Mouse (Mus musculus) midbrain, embryonic 10.5 days (tissue): ENCODE measurements around the gene Med24. TPM values are rescaled to one million over a fixed set of nuclear protein-coding genes. Genes with fewer than 3 reads are reported as not detected.

Experiments used
- DNase-seq: peaks from one replicate; pipeline ENCODE4 v3.0.0-alpha.2; 2017; ENCODE audit warnings: low spot score
- H3K27ac ChIP-seq: fragments of 300-500 bp; sonication (generic); replicated peaks from 2 replicates; pipeline ENCODE4 v1.5.1; 2016; ENCODE audit warnings: mild to moderate bottlenecking
- H3K27me3 ChIP-seq: fragments of 300-500 bp; sonication (generic); 2 replicates; pipeline ENCODE4 v1.6.1; 2016; ENCODE audit warnings: low read depth, mild to moderate bottlenecking; ENCODE audit not compliant: poor library complexity, severe bottlenecking
- H3K36me3 ChIP-seq: fragments of 300-500 bp; sonication (generic); 2 replicates; pipeline ENCODE4 v1.6.1; 2016; ENCODE audit warnings: mild to moderate bottlenecking, moderate library complexity
- H3K4me1 ChIP-seq: fragments of 300-500 bp; sonication (generic); 2 replicates; pipeline ENCODE4 v1.6.1; 2016
- H3K4me3 ChIP-seq: fragments of 300-500 bp; sonication (generic); 2 replicates; pipeline ENCODE4 v1.5.1; 2016; ENCODE audit warnings: mild to moderate bottlenecking, moderate library complexity
- H3K9me3 ChIP-seq: fragments of 300-500 bp; sonication (generic); replicated peaks from 2 replicates; pipeline ENCODE4 v1.6.1; 2016; ENCODE audit warnings: mild to moderate bottlenecking
- WGBS: fragments of 180-500 bp; shearing (Covaris S2); methylation state at CpG from one replicate; pipeline ENCODE4 v1.1.7; 2016; 5-methylcytosine and 5-hydroxymethylcytosine counted together
- polyA plus RNA-seq: library from polyadenylated mRNA; unstranded; fragments of >200 nt; fragmentation: Nextera tagmentation; extraction: Ambion mirVana; gene quantifications from 2 replicates; pipeline ENCODE4 v1.2.1, GENCODE M21; 2016

Med24 gene
- polyA plus RNA-seq, 1 experiment from 2014 or later = 74.1 TPM

DNA sequence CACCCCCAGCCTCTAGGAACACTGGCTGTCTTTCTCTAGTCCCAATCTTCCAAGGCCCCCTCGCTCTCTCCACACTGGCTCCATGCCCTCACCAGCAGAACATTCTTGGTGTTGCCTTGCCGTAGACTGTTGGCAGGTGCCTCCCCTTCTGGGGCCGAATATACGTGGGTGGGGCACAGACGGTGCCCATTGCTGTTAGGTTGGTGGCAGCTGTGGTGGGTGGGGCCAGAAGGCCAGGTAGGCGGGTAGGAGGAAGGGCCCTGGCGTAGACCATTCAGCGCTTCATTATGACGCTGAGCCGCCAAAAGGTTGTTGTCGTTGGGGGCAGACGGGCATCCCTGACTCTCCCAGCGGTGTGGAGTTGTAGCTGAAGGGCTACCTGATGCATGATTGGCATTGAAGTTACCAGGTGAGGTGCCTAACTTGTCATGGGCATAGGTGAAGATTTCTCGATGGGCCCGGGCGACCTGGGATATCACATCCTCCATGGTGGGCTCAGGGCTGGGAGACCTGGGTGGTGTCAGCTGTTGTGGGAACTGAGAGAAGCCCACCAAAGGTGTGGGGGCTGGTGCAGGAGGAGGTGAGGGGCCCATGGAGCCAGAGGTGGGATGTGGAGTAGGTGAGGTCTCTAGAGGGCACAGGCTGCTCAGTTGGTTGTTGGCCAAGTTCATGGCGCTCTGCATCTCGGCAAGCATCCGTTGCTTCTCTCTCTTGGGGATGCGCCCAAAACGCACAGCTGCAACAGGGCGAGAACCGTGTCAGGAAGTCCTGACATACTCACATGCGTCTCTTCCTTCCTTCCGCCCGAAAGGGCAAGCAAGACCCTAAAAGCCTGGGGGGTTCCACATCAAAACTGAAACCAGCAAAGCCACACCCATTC is 41.1 kb upstream of the Med24 start:
- Histone ChIP-seq H3K4me3 (no peak overlapping the region), H3K4me1 (peaks cover 76% of the 10 kb centered on the region), H3K9me3 (no peaks in the 10 kb centered on the region), H3K27ac (no peak overlapping the region), H3K27me3 (peaks cover 8% of the 10 kb centered on the region; the same call in 1 of the 2 replicates), H3K36me3 (peaks cover 26% of the 10 kb centered on the region)
- 94% methylated on average over 26 of the region's 26 CpGs for WGBS
- no peak for DNase-seq

DNA sequence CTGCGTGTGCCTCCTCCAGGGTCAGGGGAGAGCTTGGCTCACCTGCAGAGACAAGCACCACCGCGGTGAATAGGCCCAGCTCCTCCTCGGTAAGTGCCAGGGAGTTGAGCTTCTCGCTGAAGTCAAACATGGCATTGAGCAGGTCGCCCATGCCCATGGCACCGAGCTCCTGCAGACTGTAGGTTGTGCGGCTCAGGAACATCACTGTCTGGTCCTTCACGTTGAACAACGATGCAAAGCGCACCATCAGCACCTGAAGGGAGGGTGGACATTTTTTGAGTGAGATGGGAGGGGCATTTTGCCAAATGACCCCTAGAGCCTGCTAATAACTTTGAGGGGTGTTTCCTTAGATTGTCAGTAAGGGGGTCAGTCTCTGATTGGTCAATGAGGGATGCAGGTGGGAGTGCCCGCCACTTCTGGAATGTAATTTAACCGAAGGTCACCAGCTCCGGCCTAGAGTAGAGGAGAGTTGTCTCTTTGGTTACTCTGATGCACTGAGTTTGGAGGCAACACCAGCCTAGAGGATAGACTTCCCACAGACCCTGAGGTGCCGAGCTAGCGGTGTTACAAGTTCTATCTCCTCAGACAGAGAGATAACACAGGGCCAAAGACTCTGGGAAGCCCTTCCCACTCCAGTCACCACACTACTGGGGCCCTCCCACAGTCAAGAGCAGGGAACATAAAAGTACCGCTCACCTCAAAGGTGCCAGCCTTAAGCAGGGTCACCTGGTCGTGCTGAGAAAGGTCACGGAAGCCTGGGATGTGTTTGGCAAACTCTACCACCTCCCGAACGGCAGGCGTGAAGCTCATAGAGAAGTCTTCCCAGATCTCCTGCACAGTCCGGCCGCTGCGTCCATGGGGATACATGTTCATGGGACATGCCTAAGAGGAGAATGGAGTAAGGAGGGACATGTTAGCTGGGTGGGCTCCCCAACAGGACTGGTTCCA is 40.0 kb upstream of the Med24 start:
- H3K9me3 ChIP-seq = no peaks in the 10 kb centered on the region
- DNase-seq = no peak
- peak overlapping the region; percentile 50; the same call in 1 of the 2 replicates for H3K4me3 ChIP-seq
- peaks cover 35% of the 10 kb centered on the region for H3K36me3 ChIP-seq
- H3K27ac ChIP-seq = 0 out of 2 replicates have a peak overlapping the region, but pooled peaks have one; percentile 84
- WGBS = 91% methylated on average over 25 of the region's 25 CpGs
- peaks cover under 1% of the 10 kb centered on the region; the same call in 1 of the 2 replicates for H3K27me3 ChIP-seq
- peaks cover 67% of the 10 kb centered on the region for H3K4me1 ChIP-seq

DNA sequence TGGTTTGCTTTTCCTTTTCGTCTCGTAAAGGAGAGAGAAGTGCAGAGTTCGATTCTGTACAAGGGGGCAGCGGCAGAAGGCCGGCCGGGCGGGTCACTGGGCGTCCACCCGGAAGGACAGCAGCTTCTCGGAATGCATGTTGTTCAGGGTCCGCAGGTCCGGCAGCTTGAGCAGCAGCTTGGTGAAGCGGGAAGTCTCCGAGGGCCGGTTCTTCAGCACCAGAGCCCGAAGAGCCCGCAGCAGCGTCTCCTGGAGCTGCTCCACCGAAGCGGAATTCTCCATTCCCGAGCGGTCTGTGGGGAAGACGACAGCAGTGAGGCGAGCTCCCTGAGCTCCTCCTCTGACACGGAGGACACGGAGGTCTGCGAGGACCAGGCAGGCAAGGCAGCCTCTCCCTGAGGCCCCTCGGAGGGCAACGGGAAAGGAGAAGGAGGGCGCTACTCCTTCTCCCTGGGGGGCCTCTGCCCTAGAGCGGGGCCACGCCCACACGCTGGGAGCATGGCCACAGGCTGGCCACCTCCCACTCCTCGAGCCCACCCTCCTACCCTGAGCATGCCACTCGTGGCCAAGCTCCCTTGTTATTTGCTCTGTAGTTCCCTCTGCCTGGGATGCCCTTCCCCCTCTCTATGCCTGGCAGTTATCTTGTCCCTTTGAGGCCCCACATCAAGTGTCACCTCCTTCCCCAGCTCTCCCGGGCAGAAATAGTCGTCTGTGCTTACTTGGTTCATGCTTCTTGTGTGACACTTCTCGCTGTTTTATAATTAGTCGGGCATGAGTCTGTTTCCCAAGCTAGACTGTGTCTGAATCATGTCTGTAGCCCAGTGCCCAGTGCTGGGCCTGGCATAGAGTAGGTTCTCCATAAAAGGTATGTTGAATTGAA is 39.1 kb upstream of the Med24 start:
- H3K27ac ChIP-seq = peak overlapping the region; percentile 84
- H3K4me3 ChIP-seq = peak overlapping the region; percentile 50
- H3K4me1 ChIP-seq = peaks cover 60% of the 10 kb centered on the region
- no peaks in the 10 kb centered on the region for H3K9me3 ChIP-seq
- H3K36me3 ChIP-seq = peaks cover 44% of the 10 kb centered on the region
- no peaks in the 10 kb centered on the region for H3K27me3 ChIP-seq
- 27% methylated on average over 39 of the region's 39 CpGs for WGBS
- no peak for DNase-seq

DNA sequence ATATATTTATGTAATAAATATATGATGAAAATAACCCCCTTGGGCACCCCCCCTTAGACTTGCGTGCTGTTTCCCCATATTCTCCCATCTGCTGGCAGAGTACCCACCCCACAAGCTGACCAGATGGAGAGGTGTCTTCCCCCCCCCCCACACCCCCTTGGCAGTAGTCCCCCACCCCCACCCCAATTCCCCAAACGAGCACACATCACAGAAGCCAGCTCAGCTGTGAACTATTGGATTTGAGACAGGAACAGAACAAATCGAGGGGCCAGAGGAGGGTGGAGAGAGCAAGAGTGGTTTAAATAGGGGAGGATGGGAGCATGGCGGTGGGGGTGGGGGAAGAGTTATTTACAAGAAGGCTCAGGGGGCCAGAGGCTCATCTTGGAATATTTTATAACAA is 38.5 kb upstream of the Med24 start:
- Histone ChIP-seq H3K27ac (peak overlapping the region; percentile 84), H3K36me3 (peaks cover 50% of the 10 kb centered on the region), H3K4me3 (peak overlapping the region; percentile 50), H3K4me1 (peaks cover 55% of the 10 kb centered on the region), H3K27me3 (no peaks in the 10 kb centered on the region), H3K9me3 (no peaks in the 10 kb centered on the region)
- WGBS = 32% methylated on average over 4 of the region's 4 CpGs
- DNase-seq = no peak

DNA sequence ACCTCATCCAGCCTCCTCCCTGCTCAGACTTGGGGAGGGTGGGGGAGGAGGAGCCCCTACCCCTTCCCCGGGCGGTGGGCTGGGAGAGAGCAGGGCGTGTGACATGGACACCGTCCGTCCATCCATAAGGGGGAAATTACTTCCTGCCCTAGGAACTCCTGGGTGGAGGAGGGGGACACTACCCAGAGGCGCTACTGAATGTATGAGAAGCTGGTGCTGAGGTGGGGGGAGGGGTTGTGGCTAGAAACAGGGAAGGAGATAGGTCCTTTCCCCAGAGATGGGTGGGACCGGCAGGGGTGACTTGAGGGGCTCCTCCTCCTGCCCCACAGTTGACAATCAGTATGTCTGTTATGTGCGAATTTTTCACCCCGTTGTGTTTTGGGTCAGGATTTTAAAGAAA is 38.0 kb upstream of the Med24 start:
- Histone ChIP-seq H3K4me3 (peak overlapping the region; percentile 50; the same call in 1 of the 2 replicates), H3K9me3 (no peaks in the 10 kb centered on the region), H3K4me1 (peaks cover 53% of the 10 kb centered on the region), H3K27me3 (no peaks in the 10 kb centered on the region), H3K27ac (peak overlapping the region; percentile 79), H3K36me3 (peaks cover 52% of the 10 kb centered on the region)
- no peak for DNase-seq
- WGBS = 21% methylated on average over 9 of the region's 9 CpGs

DNA sequence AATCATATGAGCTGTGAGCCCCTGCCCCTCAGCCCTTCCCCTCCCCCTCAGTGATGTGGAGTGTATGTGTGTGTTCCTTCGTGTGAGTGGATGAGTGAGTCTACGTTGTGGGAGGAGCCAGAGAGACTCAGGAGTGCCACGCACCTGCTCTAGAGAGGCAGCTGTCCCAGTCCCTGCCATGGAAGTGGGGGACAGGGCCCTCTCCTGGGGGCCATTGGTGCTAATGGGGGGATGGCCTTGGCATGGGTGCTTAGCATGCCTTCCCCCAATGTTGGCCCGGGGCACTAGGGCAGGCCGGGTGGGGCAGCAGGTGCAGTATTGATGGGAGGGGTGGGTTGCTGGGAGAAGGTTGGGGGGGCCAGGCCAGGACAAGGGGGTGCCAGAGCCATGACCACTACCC is 37.6 kb upstream of the Med24 start:
- 62% methylated on average over 5 of the region's 5 CpGs for WGBS
- Histone ChIP-seq H3K4me3 (peak overlapping the region; percentile 50; the same call in 1 of the 2 replicates), H3K9me3 (no peaks in the 10 kb centered on the region), H3K27ac (peak overlapping the region; percentile 79), H3K36me3 (peaks cover 56% of the 10 kb centered on the region), H3K4me1 (peaks cover 52% of the 10 kb centered on the region), H3K27me3 (no peaks in the 10 kb centered on the region)
- DNase-seq = no peak

DNA sequence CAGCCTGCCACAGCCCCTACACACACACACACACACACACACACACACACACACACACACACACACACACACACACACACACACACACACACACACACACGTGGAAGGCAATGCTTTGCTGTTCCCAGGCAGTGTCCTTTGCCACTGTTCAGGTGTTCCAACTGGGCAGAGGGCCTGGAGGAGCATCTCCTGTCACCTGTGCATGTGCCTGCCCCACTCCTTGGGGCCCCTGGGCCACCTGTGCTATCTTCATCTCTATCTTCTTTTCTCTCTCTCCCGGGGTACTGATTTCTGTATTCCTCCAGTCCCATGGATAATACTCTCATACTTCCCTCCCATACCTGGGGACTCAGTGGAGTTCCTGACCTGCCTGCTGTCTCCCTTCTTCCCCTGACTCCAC is 37.1 kb upstream of the Med24 start:
- Histone ChIP-seq H3K4me3 (peak overlapping the region; percentile 18; the same call in 1 of the 2 replicates), H3K27ac (peak overlapping the region; percentile 79), H3K36me3 (peaks cover 59% of the 10 kb centered on the region), H3K27me3 (no peaks in the 10 kb centered on the region), H3K4me1 (peaks cover 52% of the 10 kb centered on the region), H3K9me3 (no peaks in the 10 kb centered on the region)
- DNase-seq = no peak
- WGBS = 58% methylated on average over 2 of the region's 2 CpGs

DNA sequence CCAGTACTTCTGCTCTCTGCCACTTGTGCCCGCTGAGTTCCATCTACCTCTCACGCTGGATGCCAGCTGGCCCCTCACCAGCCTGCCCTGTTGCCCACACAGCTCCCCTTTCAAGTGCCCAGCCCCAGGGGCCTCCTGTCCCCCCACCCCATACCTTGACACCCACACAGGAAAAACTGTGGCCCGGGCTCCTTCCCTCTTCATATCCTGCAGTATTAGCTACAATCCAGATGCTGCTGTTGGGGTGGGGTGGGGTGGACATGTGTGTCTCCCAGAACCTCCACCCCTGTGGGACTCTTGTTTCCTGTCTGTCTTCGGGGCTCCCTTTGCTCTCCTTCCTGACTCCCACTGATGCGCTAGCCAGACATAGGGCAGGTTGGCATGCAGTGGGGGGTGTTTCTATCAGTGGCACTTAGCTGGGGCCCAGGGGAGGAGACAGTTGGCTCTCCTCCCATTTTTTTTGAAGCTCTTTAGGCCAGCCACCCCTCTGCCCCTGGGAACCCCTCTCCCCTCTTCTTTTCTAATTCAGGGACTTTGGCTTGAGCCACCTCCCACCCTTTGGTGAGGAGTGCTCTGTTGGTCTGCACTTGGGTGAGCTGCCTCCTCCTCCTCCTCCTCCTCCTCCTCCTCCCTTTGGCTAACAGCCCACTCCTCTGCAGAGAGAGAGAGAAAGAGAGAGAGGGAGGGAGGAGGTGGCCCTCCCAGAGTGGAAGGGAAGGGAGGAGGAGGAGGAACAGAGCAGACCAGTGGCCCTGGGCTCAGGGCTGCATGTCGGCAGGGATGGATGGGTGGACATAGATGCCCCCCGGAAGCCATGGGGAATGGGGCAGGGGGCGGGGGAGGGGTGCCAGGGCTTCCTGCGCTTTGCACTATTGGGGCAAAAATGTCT is 36.4 kb upstream of the Med24 start:
- WGBS = 56% methylated on average over 9 of the region's 9 CpGs
- Histone ChIP-seq H3K4me3 (0 out of 2 replicates have a peak overlapping the region, but pooled peaks have one; percentile 16), H3K27me3 (no peaks in the 10 kb centered on the region), H3K9me3 (no peaks in the 10 kb centered on the region), H3K36me3 (peaks cover 62% of the 10 kb centered on the region), H3K4me1 (peaks cover 52% of the 10 kb centered on the region), H3K27ac (peak overlapping the region; percentile 79)
- DNase-seq = no peak

DNA sequence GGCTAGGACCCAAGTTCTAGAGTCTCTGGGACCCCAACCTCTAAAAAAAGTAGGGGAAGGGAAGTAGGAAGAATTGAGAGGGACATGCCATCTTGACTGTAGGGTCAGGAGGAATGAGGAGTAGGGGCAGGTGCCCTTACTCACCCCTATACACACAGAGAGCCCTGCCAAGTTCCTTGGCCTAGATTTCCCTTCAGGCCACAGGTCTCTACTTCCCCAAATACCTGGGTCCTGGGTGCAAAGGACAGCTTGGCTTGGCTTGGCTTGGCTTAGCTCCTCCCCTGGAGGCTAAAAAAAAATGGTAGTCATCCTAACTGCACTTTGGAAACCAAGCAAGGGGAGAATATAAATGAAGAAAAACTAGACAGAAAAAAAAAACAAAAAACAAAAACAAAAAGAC is 35.5 kb upstream of the Med24 start:
- Histone ChIP-seq H3K27me3 (no peaks in the 10 kb centered on the region), H3K4me3 (no peak overlapping the region), H3K36me3 (peaks cover 58% of the 10 kb centered on the region), H3K9me3 (no peaks in the 10 kb centered on the region), H3K27ac (no peak overlapping the region), H3K4me1 (peaks cover 52% of the 10 kb centered on the region)
- no peak for DNase-seq

DNA sequence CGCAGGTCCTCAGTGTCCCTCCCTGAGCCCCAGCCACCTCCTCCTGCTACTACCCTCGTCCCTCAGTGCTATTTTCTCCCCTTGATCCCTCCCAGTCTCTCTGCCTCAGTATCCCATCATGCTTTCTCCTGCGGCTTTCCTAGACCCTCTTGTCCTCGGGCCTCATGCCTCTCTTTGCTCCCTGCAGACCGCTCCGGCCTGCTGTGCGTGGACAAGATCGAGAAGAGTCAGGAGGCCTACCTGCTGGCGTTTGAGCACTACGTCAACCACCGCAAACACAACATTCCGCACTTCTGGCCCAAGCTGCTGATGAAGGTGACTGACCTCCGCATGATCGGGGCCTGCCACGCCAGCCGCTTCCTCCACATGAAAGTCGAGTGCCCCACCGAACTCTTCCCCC is 34.9 kb upstream of the Med24 start:
- H3K4me1 ChIP-seq = peaks cover 46% of the 10 kb centered on the region
- 87% methylated on average over 18 of the region's 18 CpGs for WGBS
- H3K36me3 ChIP-seq = peaks cover 54% of the 10 kb centered on the region
- DNase-seq = no peak
- H3K27ac ChIP-seq = no peak overlapping the region
- no peak overlapping the region for H3K4me3 ChIP-seq
- H3K27me3 ChIP-seq = no peaks in the 10 kb centered on the region
- H3K9me3 ChIP-seq = no peaks in the 10 kb centered on the region

DNA sequence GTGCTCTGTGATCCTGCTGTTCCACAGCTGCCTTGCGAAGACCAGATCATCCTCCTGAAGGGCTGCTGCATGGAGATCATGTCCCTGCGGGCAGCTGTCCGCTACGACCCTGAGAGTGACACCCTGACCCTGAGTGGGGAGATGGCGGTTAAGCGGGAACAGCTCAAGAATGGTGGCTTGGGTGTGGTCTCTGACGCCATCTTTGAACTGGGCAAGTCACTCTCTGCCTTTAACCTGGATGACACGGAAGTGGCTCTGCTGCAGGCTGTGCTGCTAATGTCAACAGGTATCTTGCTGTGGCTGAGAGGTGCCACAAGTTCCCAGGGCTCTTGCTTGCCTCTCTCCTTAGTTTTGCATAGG is 34.2 kb upstream of the Med24 start:
- WGBS = 89% methylated on average over 8 of the region's 8 CpGs
- H3K27me3 ChIP-seq = no peaks in the 10 kb centered on the region
- no peak overlapping the region for H3K4me3 ChIP-seq
- H3K36me3 ChIP-seq = peaks cover 52% of the 10 kb centered on the region
- no peaks in the 10 kb centered on the region for H3K9me3 ChIP-seq
- no peak for DNase-seq
- no peak overlapping the region for H3K27ac ChIP-seq
- H3K4me1 ChIP-seq = peaks cover 40% of the 10 kb centered on the region
